Mouse (Mus musculus): Measurements from ENCODE around the gene Nkapl.

Gene Nkapl

DNA sequence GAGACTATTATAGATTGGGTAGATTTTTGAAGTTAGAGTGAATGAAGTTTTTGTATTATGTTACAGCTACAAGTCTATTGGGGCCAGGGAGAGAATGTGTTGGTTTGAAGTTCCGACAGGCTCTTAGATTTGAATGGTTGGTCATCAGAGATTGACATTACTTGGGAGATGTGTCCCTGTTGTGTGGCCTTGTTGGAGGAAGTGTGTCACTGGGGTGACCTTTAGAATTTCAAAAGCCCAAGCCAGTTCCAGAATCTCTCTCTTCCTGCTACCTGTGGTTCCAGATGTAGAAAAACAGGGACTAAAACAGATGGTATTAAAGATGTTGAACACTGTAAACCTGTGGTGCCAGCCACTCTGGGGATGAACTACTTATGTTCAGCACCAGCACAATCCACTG is 40.7 kb downstream of the Nkapl start:
- DNase-seq (ENCODE audit: low spot score), result no peak

DNA sequence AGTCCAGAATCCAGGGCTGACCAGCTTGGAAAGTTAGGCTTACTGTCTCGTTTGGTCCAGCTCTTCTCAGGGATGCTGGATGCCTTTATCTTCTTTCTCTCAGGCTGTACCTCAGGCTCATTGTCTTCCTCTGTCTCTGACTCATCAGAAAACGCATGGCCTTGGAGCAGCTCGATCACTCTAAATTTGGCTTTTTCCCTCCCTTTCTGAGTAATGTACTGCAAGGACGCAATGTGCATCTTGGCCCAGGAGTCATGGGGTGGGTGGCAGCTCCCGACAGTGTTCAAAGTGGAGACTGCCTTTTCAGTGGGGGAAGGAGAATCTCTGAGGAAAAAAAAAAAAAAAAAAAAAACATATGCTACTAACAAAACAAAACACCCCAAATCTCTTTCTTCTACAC is 45.0 kb downstream of the Nkapl start:
- no peak for DNase-seq (ENCODE audit: low spot score)

GRCm38 (mm10) chr13:21418865-21419264 is 49.4 kb downstream of the Nkapl start:
- no peak for DNase-seq (ENCODE audit: low spot score)

DNA sequence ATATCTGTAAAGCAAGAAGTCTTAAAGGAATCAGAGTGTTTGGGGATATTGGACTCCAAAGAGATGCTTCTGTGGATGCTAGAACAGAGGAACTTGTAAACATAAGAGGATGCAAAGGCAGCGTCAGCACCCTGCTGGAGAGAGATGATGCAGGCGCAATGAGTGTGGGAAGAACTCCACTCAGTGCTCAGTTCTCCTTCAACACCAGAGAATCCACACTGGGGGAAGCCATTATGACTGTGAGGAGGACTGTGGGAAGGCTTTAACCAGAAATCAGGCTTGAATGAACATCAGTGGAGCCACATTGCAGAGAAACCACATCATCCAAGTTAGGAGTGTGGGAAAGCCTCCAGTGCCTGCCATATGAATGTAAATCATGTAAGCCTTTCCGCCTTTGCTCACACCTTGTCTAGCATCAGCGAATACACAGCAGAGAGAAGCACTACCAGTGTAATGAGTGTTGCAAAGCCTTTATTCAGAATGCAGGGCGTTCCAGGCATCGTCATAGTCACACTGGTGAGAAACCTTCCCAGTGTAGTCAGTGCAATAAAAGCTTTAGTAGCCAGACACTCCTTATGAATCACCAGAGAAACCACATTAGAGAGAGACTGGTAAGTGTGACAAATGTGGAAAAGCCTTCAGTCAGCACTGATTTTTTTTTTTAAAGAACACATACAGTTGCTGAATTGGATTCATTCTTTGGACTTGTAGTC is 50.9 kb downstream of the Nkapl start:
- DNase-seq (ENCODE audit: low spot score), result no peak
